Mouse (Mus musculus): ENCODE data around the gene Sugt1. TPM values are rescaled to one million over a fixed set of nuclear protein-coding genes. Genes with fewer than 3 reads are reported as not detected.

Gene Sugt1
- polyA plus RNA-seq, 1 experiment from 2014 or later = 139 TPM

GRCm38 (mm10) chr14:79660467-79660866 lies 73.0 kb downstream of the Sugt1 start:
- Histone ChIP-seq H3K36me3 (no peaks in the 10 kb centered on the region), H3K4me1 (peaks cover 22% of the 10 kb centered on the region), H3K4me2 (replicated peaks) (peak overlapping the region; percentile 64), H3K27me3 (peaks cover 10% of the 10 kb centered on the region; the same call in 1 of the 2 replicates), H3K9ac (peak overlapping the region; percentile 67), H3K27ac (peak overlapping the region; percentile 69), H3K9me3 (no peaks in the 10 kb centered on the region), H3K4me3 (peak overlapping the region; percentile 42)
- WGBS = 47% methylated on average over 5 of the region's 5 CpGs
- ATAC-seq (ENCODE audit: low FRiP score, low read depth) = no peak

GRCm38 (mm10) chr14:79661005-79661917 lies 73.8 kb downstream of the Sugt1 start:
- Histone ChIP-seq H3K27me3 (peaks cover 10% of the 10 kb centered on the region; the same call in 1 of the 2 replicates), H3K9ac (peak overlapping the region; percentile 67), H3K4me1 (peaks cover 22% of the 10 kb centered on the region), H3K9me3 (no peaks in the 10 kb centered on the region), H3K27ac (peak overlapping the region; percentile 69; the same call in 1 of the 2 replicates), H3K4me2 (replicated peaks) (peak overlapping the region; percentile 64), H3K4me3 (peak overlapping the region; percentile 42), H3K36me3 (no peaks in the 10 kb centered on the region)
- peak; percentile 61 for ATAC-seq (ENCODE audit: low FRiP score, low read depth)
- 18% methylated on average over 33 of the region's 33 CpGs for whole genome bisulfite sequencing

GRCm38 (mm10) chr14:79662001-79662400 lies 74.5 kb downstream of the Sugt1 start, which contains the start of gene Cnmd:
Gene Cnmd (minus strand): TSS chr14:79662170.
- no peaks in the 10 kb centered on the region for H3K9me3 ChIP-seq
- peaks cover 22% of the 10 kb centered on the region for H3K4me1 ChIP-seq
- peaks cover 10% of the 10 kb centered on the region; the same call in 1 of the 2 replicates for H3K27me3 ChIP-seq
- H3K9ac ChIP-seq = peak within 1 kb of the TSS; percentile 67
- whole genome bisulfite sequencing = 60% methylated on average over 4 of the region's 4 CpGs
- ATAC-seq (ENCODE audit: low FRiP score, low read depth) = no peak
- H3K36me3 ChIP-seq = no peaks in the 10 kb centered on the region
- H3K4me2 ChIP-seq (replicated peaks) = peak within 1 kb of the TSS; percentile 64
- H3K4me3 ChIP-seq = peak within 1 kb of the TSS; percentile 42
- peak within 1 kb of the TSS; percentile 69; the same call in 1 of the 2 replicates for H3K27ac ChIP-seq

- no peak overlapping the region for H3K4me3 ChIP-seq
- H3K4me2 ChIP-seq (replicated peaks) = no peak overlapping the region
- no peaks in the 10 kb centered on the region for H3K27me3 ChIP-seq
- H3K9ac ChIP-seq = no peak overlapping the region
- peaks cover 7% of the 10 kb centered on the region; the same call in 1 of the 2 replicates for H3K4me1 ChIP-seq
- 89% methylated on average over 3 of the region's 3 CpGs for whole genome bisulfite sequencing
- ATAC-seq (ENCODE audit: low FRiP score, low read depth) = no peak
- H3K36me3 ChIP-seq = no peaks in the 10 kb centered on the region
- no peak overlapping the region for H3K27ac ChIP-seq
- peaks cover 4% of the 10 kb centered on the region; the same call in 1 of the 2 replicates for H3K9me3 ChIP-seq
These were observed 83.5 kb downstream of the Sugt1 start for GRCm38 (mm10) chr14:79671008-79671407.

GRCm38 (mm10) chr14:79672567-79672966 lies 85.1 kb downstream of the Sugt1 start:
- Histone ChIP-seq H3K27me3 (no peaks in the 10 kb centered on the region), H3K9me3 (peaks cover 4% of the 10 kb centered on the region; the same call in 1 of the 2 replicates), H3K27ac (no peak overlapping the region), H3K4me1 (peaks cover 19% of the 10 kb centered on the region), H3K4me3 (no peak overlapping the region), H3K9ac (no peak overlapping the region), H3K36me3 (no peaks in the 10 kb centered on the region), H3K4me2 (replicated peaks) (no peak overlapping the region)
- no peak for ATAC-seq (ENCODE audit: low FRiP score, low read depth)
- 83% methylated on average over 5 of the region's 5 CpGs for WGBS

GRCm38 (mm10) chr14:79673083-79674013 lies 85.9 kb downstream of the Sugt1 start:
- Histone ChIP-seq H3K36me3 (no peaks in the 10 kb centered on the region), H3K9me3 (peaks cover 4% of the 10 kb centered on the region; the same call in 1 of the 2 replicates), H3K9ac (no peak overlapping the region), H3K4me3 (no peak overlapping the region), H3K27me3 (no peaks in the 10 kb centered on the region), H3K27ac (no peak overlapping the region), H3K4me1 (peaks cover 21% of the 10 kb centered on the region), H3K4me2 (replicated peaks) (no peak overlapping the region)
- ATAC-seq (ENCODE audit: low FRiP score, low read depth) = no peak
- WGBS = 65% methylated on average over 17 of the region's 17 CpGs

- Histone ChIP-seq H3K4me2 (replicated peaks) (peak overlapping the region; percentile 50), H3K4me3 (no peak overlapping the region; the same call in 1 of the 2 replicates), H3K27me3 (no peaks in the 10 kb centered on the region), H3K4me1 (peaks cover 23% of the 10 kb centered on the region), H3K36me3 (no peaks in the 10 kb centered on the region), H3K9me3 (no peaks in the 10 kb centered on the region), H3K27ac (peak overlapping the region; percentile 92), H3K9ac (peak overlapping the region; percentile 35; the same call in 1 of the 2 replicates)
- WGBS = 43% methylated on average over 15 of the region's 15 CpGs
- ATAC-seq (ENCODE audit: low FRiP score, low read depth) = peak; percentile 86
These were observed 89.7 kb downstream of the Sugt1 start for GRCm38 (mm10) chr14:79677108-79677753.

- no peak overlapping the region for H3K4me3 ChIP-seq
- no peaks in the 10 kb centered on the region for H3K9me3 ChIP-seq
- H3K4me1 ChIP-seq = peaks cover 19% of the 10 kb centered on the region
- ATAC-seq (ENCODE audit: low FRiP score, low read depth) = peak; percentile 71
- no peak overlapping the region for H3K9ac ChIP-seq
- 44% methylated on average over 14 of the region's 14 CpGs for WGBS
- H3K27me3 ChIP-seq = no peaks in the 10 kb centered on the region
- no peaks in the 10 kb centered on the region for H3K36me3 ChIP-seq
- peak overlapping the region; percentile 79 for H3K27ac ChIP-seq
- peak overlapping the region; percentile 50 for H3K4me2 ChIP-seq (replicated peaks)
These were observed 90.6 kb downstream of the Sugt1 start for GRCm38 (mm10) chr14:79677891-79678687.

- Histone ChIP-seq H3K36me3 (no peaks in the 10 kb centered on the region), H3K27me3 (no peaks in the 10 kb centered on the region)
These were observed 93.2 kb downstream of the Sugt1 start for GRCm38 (mm10) chr14:79680652-79681051.

More at GRCm38 (mm10) chr14:79680652-79681051, 93.2 kb downstream of the Sugt1 start:
- WGBS = 64% methylated on average over 5 of the region's 5 CpGs
- ATAC-seq (ENCODE audit: low FRiP score, low read depth) = no peak
- Histone ChIP-seq H3K4me2 (replicated peaks) (no peak overlapping the region), H3K4me1 (peaks cover 16% of the 10 kb centered on the region), H3K9me3 (no peaks in the 10 kb centered on the region), H3K9ac (no peak overlapping the region), H3K4me3 (no peak overlapping the region), H3K27ac (no peak overlapping the region)
